Mouse (Mus musculus) gastrocnemius, adult 8-10 months (tissue): ENCODE data around the gene Agmat. TPM values are rescaled to one million over a fixed set of nuclear protein-coding genes. Genes with fewer than 3 reads are reported as not detected.
A peak's percentile ranks its signal among the peaks of the same experiment; 100 is the strongest.
"Not testable (repeated sequence)": the region's sequence is repeated elsewhere in the genome, so short reads cannot be mapped to it uniquely, and the experiment has no call there.

Experiments used
- DNase-seq, 2 experiments: peaks; one replicate each; pipeline ENCODE4 v3.0.0; 2022; ENCODE audit warnings: low spot score in 2 of 2
- total RNA-seq, 4 experiments: library from RNA; stranded (reverse); gene quantifications; 2 replicates each; pipeline ENCODE4 v1.2.4; 2022

Agmat gene
- total RNA-seq, 4 experiments from 2014 or later: not detected

- not testable (repeated sequence) for DNase-seq
These were observed 26.5 kb downstream of the Agmat start for GRCm38 (mm10) chr4:141773019-141773418.

GRCm38 (mm10) chr4:141779828-141780227, 33.4 kb downstream of the Agmat start:
- no peak for DNase-seq

GRCm38 (mm10) chr4:141781201-141781985, 34.9 kb downstream of the Agmat start:
- no peak for DNase-seq

- no peak for DNase-seq
These were observed 38.4 kb downstream of the Agmat start for GRCm38 (mm10) chr4:141784835-141785234.

- no peak for DNase-seq
These were observed 39.7 kb downstream of the Agmat start for GRCm38 (mm10) chr4:141786141-141786540.

- DNase-seq: no peak
These were observed 40.6 kb downstream of the Agmat start for GRCm38 (mm10) chr4:141787046-141787445.

- DNase-seq: no peak
These were observed 41.0 kb downstream of the Agmat start for GRCm38 (mm10) chr4:141787462-141787861.

GRCm38 (mm10) chr4:141789564-141790218, 43.2 kb downstream of the Agmat start:
- no peak for DNase-seq

- DNase-seq: peak; percentile 92 to 96
These were observed 44.1 kb downstream of the Agmat start, which contains the start of gene Dnajc16 for GRCm38 (mm10) chr4:141790524-141790990. Dnajc16 (minus strand) TSS chr4:141790931.

GRCm38 (mm10) chr4:141791486-141791885, 45.0 kb downstream of the Agmat start:
- no peak for DNase-seq

GRCm38 (mm10) chr4:141791951-141792350, 45.5 kb downstream of the Agmat start:
- DNase-seq: no peak

- no peak for DNase-seq
These were observed 46.2 kb downstream of the Agmat start for GRCm38 (mm10) chr4:141792554-141793281.

GRCm38 (mm10) chr4:141793282-141794151, 47.0 kb downstream of the Agmat start, which contains the start of gene Casp9:
Casp9 (plus strand) TSS chr4:141793612.
- DNase-seq: peak; percentile 96 to 97

- no peak for DNase-seq
These were observed 47.7 kb downstream of the Agmat start for GRCm38 (mm10) chr4:141794152-141794535.

GRCm38 (mm10) chr4:141796356-141796755, 49.9 kb downstream of the Agmat start:
- DNase-seq: no peak

- DNase-seq: no peak
These were observed 50.5 kb downstream of the Agmat start for GRCm38 (mm10) chr4:141796954-141797353.

GRCm38 (mm10) chr4:141797545-141797944, 51.1 kb downstream of the Agmat start:
- no peak for DNase-seq

GRCm38 (mm10) chr4:141804105-141804504, 57.6 kb downstream of the Agmat start:
- no peak for DNase-seq

- DNase-seq: no peak
These were observed 59.4 kb downstream of the Agmat start for GRCm38 (mm10) chr4:141805886-141806285.
